Mouse (Mus musculus): ENCODE results near the gene Itih4.

Gene Itih4

DNA sequence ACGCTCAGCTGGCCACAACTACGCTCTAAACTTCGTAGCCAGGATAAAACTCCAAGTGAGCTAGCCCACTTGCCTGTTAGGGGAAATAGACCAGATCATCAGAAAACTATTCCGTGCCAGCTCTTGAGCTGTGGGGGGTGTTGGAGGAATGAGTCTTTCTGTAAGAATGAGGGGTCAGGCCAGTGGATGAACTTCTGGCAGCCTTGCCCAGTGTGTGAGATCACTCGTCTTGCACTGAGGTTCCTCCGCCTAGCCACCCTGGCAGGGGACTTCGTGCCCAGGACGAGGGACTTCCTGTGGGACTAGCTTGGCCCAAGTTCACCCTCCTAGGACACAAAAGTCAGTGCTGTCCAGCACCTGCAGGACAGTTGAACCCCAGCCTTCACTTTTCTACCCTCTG is 18.0 kb downstream of the Itih4 start:
- TF ChIP-seq GATA4 (IDR thresholded peaks at IDR 0.05; ENCODE audit: insufficient replicate concordance, low read length), result no peak

DNA sequence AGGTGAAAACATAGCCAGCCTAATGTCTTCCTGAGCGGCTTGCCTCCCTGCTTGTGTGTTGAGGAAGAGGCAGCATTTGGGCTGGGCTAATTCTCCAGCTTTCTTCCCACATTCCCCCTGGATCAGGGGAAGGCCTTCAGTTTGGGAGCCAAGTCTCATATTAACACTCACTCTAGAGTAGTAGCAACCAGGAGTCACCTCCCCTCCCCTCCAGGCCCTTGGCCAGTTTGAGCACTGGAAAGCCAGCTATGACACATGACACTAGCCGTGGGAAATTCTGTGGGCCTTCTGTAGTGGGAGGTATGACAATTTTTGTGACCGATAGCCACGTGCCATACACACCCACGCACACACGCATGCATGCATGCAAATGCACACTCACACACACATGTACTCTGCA is 19.7 kb downstream of the Itih4 start:
- TF ChIP-seq GATA4 (IDR thresholded peaks at IDR 0.05; ENCODE audit: insufficient replicate concordance, low read length), result no peak

DNA sequence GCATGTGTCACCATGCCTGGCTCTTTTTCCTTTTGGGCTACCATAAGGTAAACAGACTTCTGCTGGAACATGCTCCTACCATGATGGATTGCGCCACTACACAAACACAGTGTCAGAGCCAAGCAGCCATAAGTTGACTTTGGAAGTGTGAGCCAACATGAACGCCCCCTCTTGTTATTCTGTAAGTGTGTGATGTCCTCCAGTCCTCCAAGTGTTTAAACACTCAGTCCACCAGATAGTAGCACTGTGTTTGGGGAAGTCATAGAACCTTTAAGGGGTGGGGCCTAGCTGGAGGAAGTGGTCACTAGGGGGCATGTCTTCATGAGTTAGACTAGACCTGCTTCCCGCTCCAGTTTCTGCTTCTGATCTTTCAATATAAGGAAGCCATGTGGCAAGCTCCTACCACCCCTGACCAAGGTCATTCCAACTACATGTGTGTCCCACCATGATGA is 21.6 kb downstream of the Itih4 start:
- no peak for TF ChIP-seq GATA4 (IDR thresholded peaks at IDR 0.05; ENCODE audit: insufficient replicate concordance, low read length)

DNA sequence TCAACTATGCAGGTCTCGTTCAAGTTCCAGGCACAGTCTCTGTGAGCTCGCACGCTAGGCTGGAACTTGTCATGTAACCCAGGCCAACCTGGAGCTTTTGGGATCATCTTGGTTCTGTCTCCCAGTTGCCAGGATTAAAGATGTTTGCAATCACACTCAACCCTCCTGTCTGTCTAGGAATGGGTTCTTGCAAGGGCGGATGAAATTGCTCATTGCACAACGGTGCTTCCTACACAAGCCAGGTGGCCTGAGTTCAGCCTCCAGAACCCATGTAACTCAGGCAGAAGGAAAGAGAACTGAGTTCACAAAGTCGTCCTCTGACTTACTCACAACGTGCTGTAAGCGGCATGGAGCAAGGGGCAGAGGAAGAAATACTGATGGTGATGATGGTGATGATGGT is 24.9 kb downstream of the Itih4 start:
- no peak for TF ChIP-seq GATA4 (IDR thresholded peaks at IDR 0.05; ENCODE audit: insufficient replicate concordance, low read length)

DNA sequence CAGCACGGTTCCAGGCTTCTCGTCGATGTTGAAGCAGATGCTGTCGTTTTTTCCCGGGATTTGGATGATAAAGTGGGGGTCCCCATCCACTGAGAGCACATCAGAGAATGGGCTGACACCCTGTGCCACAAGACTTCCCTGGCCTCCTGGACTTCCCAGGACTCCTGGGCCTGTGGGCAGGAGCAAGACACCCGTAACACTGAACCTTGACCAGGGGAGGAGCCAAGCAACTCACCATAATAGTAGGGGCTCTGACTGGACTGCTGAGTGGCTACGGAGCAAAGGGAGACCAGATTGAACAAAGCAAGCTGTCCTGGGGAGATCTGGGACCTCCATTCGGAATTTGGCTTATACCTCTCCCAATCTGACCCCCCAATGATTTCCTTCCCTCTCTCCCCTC is 26.4 kb downstream of the Itih4 start:
- no peak for TF ChIP-seq GATA4 (IDR thresholded peaks at IDR 0.05; ENCODE audit: insufficient replicate concordance, low read length)

DNA sequence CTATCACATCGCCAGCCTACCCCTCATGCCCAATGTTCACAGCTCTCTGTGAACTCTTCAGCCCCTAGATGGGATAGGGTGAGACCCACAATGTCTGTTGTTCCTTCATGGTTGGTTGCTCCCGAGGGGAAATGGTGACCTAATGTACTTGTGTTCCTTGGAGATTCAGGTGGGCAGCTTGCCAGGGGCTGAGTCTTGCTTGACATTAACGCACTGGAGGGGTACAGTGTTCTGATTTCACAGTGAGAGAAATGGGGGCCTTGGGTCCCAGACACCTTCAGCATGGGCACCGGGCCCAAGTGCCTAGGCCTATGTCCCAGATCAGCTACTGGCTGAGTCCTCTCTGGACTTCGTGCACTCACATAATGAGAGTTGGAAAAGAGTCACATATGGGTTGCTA is 27.1 kb downstream of the Itih4 start:
- TF ChIP-seq GATA4 (IDR thresholded peaks at IDR 0.05; ENCODE audit: insufficient replicate concordance, low read length), result no peak

DNA sequence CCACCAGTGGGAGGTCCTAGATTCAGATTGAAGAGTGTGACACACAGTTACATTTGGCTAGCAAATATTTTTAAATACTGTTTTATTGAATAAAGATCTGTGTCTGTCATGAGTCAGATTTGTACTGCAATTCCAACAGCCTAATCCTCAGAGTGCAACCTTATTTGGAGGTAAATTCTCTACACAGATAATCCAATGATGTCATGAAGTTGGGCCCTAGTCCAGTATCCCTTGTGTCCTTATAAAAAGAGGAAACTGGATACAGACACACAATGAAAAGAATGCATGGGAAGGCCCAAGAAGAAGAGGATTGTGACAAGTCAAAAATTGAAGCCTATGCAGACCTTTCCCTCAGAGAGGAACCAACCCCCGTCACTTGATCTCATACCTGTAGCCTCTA is 30.2 kb downstream of the Itih4 start:
- no peak for TF ChIP-seq GATA4 (IDR thresholded peaks at IDR 0.05; ENCODE audit: insufficient replicate concordance, low read length)

DNA sequence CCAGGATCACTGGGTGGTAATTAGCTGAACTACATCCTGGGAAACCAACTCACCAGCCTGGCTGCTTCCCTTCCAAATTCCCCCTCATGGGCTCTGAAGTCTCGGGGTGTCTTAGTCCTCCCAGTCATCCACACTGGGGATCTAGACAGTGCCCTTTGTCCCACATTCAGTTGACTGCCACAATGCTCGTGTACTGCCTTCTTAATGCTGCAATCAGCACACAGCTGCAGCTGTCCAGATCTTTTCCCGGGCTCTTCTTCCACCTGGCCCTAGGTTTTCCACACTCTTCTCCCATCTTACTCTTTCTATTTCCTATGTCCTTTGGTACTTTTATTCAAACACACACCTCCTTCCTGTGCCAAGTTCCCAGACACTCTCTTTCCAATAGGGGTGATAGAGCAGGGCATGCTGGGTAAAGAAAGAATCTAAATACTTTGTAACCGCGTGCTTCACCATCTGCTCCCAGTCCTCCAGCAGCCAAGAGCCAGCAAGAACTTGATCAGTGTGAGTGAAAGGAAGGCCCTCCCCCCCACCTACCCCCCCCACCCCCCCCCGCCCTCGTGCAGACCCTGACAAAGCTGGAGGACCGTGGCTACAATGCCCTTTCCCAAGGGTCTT is 35.9 kb downstream of the Itih4 start:
- TF ChIP-seq GATA4 (IDR thresholded peaks at IDR 0.05; ENCODE audit: insufficient replicate concordance, low read length), result no peak

DNA sequence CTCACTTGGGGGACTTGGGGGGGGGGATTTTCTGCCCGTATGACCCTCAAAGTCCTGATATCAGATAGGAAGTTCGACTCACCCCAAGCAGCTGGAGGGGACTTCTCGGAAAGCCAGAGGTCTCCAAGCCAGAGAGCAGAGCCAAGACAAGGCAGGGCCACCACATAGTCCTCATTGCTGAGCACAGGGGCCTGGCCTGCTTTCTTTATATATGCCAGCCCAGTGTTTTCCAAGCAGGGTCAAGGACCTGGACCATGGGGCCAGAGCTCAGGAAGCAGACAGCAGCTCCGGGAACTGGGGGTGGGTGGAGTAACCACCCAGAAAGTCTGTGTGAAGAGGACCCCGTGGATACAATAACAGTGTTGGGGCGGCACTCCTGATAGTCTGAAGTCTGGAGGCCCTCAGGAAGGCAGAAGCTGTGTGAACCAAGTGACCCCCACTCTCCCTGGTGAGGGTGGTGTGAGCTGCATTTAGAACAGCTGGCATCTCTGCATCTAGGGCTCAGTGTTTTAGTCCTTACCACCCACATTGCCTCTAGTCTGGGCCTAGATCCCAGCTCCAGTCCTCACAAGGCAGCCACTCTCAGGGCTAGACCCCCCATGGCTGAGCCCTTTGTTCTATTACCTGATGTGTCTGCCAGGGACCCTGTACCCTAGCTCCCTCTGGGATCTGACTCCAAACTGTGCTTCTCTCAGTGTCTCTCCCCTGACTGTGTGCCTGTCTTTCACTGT is 37.3 kb downstream of the Itih4 start, which contains the start of gene Itih3:
Itih3 (minus strand) TSS at position 386 of the 731 bp plus-strand sequence.
- TF ChIP-seq GATA4 (IDR thresholded peaks at IDR 0.05; ENCODE audit: insufficient replicate concordance, low read length), result no peak; the same call in 1 of the 2 replicates

DNA sequence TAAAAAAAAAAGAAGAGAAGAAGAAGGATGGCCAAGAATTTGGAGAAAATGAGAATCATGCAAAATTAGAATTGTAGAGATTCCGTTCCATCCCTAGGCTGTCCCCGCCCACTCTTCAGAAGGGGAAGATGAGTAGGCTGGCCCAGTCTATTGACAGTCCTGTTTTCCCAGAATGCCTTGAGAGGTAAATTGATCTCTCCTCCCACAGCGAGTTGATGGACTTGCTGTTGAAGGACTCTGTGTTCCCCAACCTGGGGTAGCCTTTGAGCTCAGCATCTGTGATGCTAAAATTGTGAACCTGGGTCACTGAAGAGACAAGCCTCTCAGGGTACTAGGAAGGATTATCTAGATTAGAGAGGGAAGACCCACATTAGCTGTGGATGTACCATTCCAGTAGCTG is 39.2 kb downstream of the Itih4 start:
- TF ChIP-seq GATA4 (IDR thresholded peaks at IDR 0.05; ENCODE audit: insufficient replicate concordance, low read length), result no peak

DNA sequence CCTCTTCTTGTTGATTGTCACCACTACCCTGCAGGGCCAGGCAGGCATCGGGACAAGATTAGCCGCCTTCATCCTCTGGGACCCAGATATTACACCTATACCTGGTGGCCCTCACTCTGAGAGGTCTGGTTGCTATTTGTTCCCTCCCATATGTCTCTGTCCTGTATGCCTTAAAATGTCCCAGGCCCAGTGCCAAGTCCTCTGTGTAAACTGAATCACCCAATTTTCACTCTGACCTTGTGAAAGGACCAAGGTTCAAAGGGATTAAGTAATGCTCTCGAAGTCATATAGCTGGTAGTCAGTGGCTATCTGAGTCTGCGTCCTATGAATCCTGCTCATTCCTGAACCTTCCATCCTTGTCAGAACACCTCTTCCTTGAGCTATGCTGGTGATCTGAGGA is 44.1 kb downstream of the Itih4 start:
- TF ChIP-seq GATA4 (IDR thresholded peaks at IDR 0.05; ENCODE audit: insufficient replicate concordance, low read length), result no peak

DNA sequence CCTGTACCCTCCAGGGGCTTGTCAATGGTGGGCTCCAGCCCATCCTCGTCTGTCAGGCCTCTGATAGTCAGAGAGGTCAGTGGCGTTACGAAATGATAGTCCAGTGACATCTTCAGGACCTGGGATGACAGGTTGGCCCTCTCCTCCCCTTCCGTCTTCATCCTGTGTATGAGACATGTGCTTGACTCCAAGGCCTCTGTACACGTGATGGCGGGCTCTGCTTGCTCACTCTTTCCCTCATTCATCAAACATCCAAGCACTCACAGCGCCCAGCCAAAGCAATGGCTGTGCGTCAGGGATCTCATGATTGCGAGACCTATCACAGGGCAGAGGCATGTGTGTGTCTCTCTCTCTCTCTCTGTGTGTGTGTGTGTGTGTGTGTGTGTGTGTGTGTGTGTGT is 47.1 kb downstream of the Itih4 start:
- no peak for TF ChIP-seq GATA4 (IDR thresholded peaks at IDR 0.05; ENCODE audit: insufficient replicate concordance, low read length)

DNA sequence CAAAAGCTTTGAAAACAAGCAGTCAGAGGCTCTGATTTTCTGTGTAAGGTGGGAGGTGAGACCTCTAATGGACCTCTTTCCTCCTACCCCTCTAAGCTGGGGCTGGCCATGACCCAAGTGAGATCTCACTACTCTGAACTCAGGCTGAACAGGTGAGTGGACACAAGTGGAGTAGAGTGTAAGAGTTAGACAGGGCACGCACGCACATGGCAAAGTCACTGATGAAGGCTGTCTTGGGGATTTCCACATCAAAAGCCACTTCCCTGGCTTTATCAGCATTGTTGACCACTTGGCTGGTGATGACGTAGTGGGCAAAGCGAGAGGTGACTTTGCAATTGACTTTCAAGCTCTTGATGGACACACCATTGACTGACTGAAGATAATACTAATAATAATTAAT is 56.0 kb downstream of the Itih4 start:
- no peak for TF ChIP-seq GATA4 (IDR thresholded peaks at IDR 0.05; ENCODE audit: insufficient replicate concordance, low read length)

DNA sequence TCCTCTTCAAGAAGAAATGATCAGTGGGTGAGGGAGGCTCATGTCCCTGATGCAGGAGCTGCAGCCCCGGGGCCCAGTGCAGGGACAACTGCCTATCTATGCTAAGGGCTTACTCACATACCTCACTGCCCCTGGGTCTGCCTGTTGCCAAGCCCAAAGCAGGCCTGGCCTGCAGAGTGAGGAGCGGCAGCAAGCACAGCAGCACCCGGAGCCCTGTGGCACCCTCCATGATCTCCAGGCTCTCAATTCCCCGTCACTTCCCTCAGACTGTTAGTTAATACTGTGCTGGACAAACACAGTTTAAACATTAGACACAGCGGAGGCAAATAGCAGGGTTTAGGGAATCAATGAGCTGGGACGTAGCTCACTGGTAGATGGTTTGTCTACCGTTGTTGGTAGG is 56.8 kb downstream of the Itih4 start, which contains the start of gene Itih1:
Itih1 (minus strand) TSS at position 252 of the 400 bp plus-strand sequence.
- TF ChIP-seq GATA4 (IDR thresholded peaks at IDR 0.05; ENCODE audit: insufficient replicate concordance, low read length), result no peak

DNA sequence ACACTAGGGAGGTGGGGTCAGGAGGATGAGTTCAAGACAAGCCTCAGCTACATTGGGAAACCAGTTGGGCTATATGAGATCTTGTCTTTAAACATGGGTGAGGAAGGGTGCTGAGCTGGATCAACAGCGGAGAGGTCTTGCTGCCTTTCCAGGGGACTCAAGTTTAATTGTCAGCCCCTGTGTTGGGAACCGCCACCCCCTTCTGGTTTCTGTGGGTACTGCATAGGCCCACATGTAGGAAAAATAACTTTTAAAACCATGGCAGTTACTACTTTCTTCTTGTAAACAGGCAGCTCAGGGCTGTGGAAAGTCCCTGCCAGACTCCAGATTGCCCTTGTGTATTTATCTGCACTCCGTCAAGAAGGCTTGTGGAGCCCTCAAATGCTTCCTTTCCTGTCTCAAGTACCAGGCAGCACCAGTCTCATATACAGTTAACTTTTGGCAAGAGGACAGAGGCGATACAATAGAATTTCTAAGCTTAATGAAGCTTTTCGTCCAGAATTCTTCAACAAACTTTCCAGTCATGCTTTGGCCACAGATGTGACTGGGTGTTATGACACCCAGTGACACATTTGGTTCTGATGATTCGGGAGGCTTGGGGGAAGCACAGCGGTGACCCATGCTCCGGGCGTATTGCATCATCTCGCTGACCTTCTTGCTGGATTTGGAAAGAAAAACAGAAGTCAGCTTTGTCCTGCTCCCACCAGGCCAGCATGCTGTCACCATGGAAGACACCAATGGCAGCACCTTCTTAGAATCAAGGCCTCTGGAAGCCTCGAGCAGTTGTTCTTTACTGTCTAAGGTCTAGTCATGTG is 57.8 kb downstream of the Itih4 start:
- no peak for TF ChIP-seq GATA4 (IDR thresholded peaks at IDR 0.05; ENCODE audit: insufficient replicate concordance, low read length)

DNA sequence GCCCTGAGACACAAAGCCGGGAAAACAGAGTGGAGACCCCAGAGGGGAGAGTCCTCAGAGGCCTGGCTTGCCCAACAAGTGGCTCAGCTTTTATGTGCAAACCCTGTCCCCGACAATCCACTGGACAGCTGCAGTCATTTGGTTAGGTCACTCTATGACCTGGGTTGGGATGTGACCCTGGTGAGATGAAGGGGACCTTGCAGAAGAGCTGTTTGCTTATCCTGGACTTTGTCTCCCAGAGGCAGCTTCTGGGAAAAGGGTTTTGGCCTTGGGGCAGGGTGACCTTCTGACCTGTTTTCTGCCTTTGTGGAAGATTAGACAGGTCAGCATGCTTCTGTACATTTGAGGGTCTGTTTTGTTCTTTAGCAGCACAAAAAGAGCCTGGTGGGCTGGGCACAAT is 58.5 kb downstream of the Itih4 start:
- peak; percentile 13; the same call in 1 of the 2 replicates for TF ChIP-seq GATA4 (IDR thresholded peaks at IDR 0.05; ENCODE audit: insufficient replicate concordance, low read length)
